Mouse (Mus musculus): Measurements from ENCODE around the gene Tmem243. TPM values are rescaled to one million over a fixed set of nuclear protein-coding genes. Genes with fewer than 3 reads are reported as not detected.

Tmem243 gene
- total and polyA plus RNA-seq, 3 experiments, result 3.5 to 14.9 TPM; not detected in 1

GRCm38 (mm10) chr5:9109582-9109981, 9.1 kb downstream of the Tmem243 start:
- TF ChIP-seq SIN3A (IDR thresholded peaks at IDR 0.05; ENCODE audit: low read length), result no peak
- TF ChIP-seq RAD21 (IDR thresholded peaks at IDR 0.05; ENCODE audit: low read depth, low read length), result peak; percentile 38
- TF ChIP-seq CTCF (IDR thresholded peaks at IDR 0.05 in 2 of 3, conservative IDR thresholded peaks at IDR 0.05 in 1 of 3; ENCODE audit: control insufficient read depth in 1 of 3, insufficient read depth in 1 of 3, low read depth in 2 of 3, low read length in 3 of 3, poor library complexity in 1 of 3, severe bottlenecking in 1 of 3), result peak in 2 of 3 experiments; percentile 36 to 47; a peak in 3 of 6 replicates
- no peak for TF ChIP-seq TBP (IDR thresholded peaks at IDR 0.05; ENCODE audit: low read depth, low read length)
- no peak for TF ChIP-seq E2F4 (IDR thresholded peaks at IDR 0.05; ENCODE audit: borderline replicate concordance, low read depth, low read length)
- peak; percentile 55 for TF ChIP-seq SMC3 (IDR thresholded peaks at IDR 0.05; ENCODE audit: low read depth, low read length)
- TF ChIP-seq JUND (IDR thresholded peaks at IDR 0.05; ENCODE audit: low read depth, low read length), result no peak
- Histone ChIP-seq H3K9me3 (replicated peaks; ENCODE audit: insufficient read depth, low read length) (no peaks in the 10 kb centered on the region), H3K4me3 (ENCODE audit: control insufficient read depth in 1 of 2, insufficient read depth in 1 of 2, low read depth in 2 of 2, low read length in 2 of 2) (no peak overlapping the region), H3K27me3 (ENCODE audit: control insufficient read depth in 1 of 2, insufficient read depth in 2 of 2, low read length in 2 of 2) (no peaks in the 10 kb centered on the region), H3K79me2 (ENCODE audit: control insufficient read depth, insufficient read depth, low read length, poor library complexity) (no peaks in the 10 kb centered on the region), H3K27ac (ENCODE audit: control insufficient read depth, low read depth, low read length) (no peak overlapping the region), H3K9ac (ENCODE audit: control insufficient read depth, low read depth, low read length, poor library complexity, severe bottlenecking) (no peak overlapping the region), H3K4me1 (ENCODE audit: control insufficient read depth in 1 of 2, insufficient read depth in 2 of 2, low read length in 2 of 2) (no peaks in the 10 kb centered on the region), H3K36me3 (ENCODE audit: control insufficient read depth in 1 of 2, insufficient read depth in 2 of 2, low read length in 2 of 2) (no peaks in the 10 kb centered on the region)
- no peak for DNase-seq (ENCODE audit: low read depth, low spot score)

GRCm38 (mm10) chr5:9111285-9111684, 10.8 kb downstream of the Tmem243 start:
- Histone ChIP-seq H3K9me3 (replicated peaks; ENCODE audit: insufficient read depth, low read length) (no peaks in the 10 kb centered on the region), H3K4me3 (ENCODE audit: control insufficient read depth in 1 of 2, insufficient read depth in 1 of 2, low read depth in 2 of 2, low read length in 2 of 2) (no peak overlapping the region), H3K4me1 (ENCODE audit: control insufficient read depth in 1 of 2, insufficient read depth in 2 of 2, low read length in 2 of 2) (no peaks in the 10 kb centered on the region), H3K36me3 (ENCODE audit: control insufficient read depth in 1 of 2, insufficient read depth in 2 of 2, low read length in 2 of 2) (no peaks in the 10 kb centered on the region), H3K27me3 (ENCODE audit: control insufficient read depth in 1 of 2, insufficient read depth in 2 of 2, low read length in 2 of 2) (no peaks in the 10 kb centered on the region), H3K79me2 (ENCODE audit: control insufficient read depth, insufficient read depth, low read length, poor library complexity) (no peaks in the 10 kb centered on the region), H3K27ac (ENCODE audit: control insufficient read depth, low read depth, low read length) (no peak overlapping the region), H3K9ac (ENCODE audit: control insufficient read depth, low read depth, low read length, poor library complexity, severe bottlenecking) (no peak overlapping the region)
- TF ChIP-seq ZNF384 (IDR thresholded peaks at IDR 0.05; ENCODE audit: low read depth, low read length) (no peak), TBP (IDR thresholded peaks at IDR 0.05; ENCODE audit: low read depth, low read length) (no peak)
- DNase-seq (ENCODE audit: low read depth, low spot score), result no peak

- H3K4me3 ChIP-seq (ENCODE audit: control insufficient read depth in 1 of 2, insufficient read depth in 1 of 2, low read depth in 2 of 2, low read length in 2 of 2), result no peak overlapping the region
- peak; percentile 79 for DNase-seq (ENCODE audit: low read depth, low spot score)
- no peak for TF ChIP-seq POLR2A (IDR thresholded peaks at IDR 0.05; ENCODE audit: control insufficient read depth in 1 of 2, insufficient read depth in 1 of 2, low read depth in 1 of 2, low read length in 2 of 2, poor library complexity in 1 of 2)
- TF ChIP-seq ZKSCAN1 (IDR thresholded peaks at IDR 0.05; ENCODE audit: low read depth, low read length), result no peak
- TF ChIP-seq ZNF384 (IDR thresholded peaks at IDR 0.05; ENCODE audit: low read depth, low read length), result no peak
- TF ChIP-seq SIN3A (IDR thresholded peaks at IDR 0.05; ENCODE audit: low read length), result no peak
- no peak for TF ChIP-seq USF2 (IDR thresholded peaks at IDR 0.05; ENCODE audit: borderline replicate concordance in 1 of 2, insufficient read depth in 1 of 2, low read depth in 1 of 2, low read length in 2 of 2)
- TF ChIP-seq RCOR1 (IDR thresholded peaks at IDR 0.05; ENCODE audit: low read depth, low read length), result no peak
- TF ChIP-seq JUND (IDR thresholded peaks at IDR 0.05; ENCODE audit: low read depth, low read length), result no peak
- no peak for TF ChIP-seq MAX (IDR thresholded peaks at IDR 0.05; ENCODE audit: low read length)
- peak; percentile 80 for TF ChIP-seq SMC3 (IDR thresholded peaks at IDR 0.05; ENCODE audit: low read depth, low read length)
- no peak for TF ChIP-seq EP300 (IDR thresholded peaks at IDR 0.05; ENCODE audit: low read depth in 1 of 2, low read length in 2 of 2)
- peak; percentile 76 to 84 (median 80) for TF ChIP-seq CTCF (IDR thresholded peaks at IDR 0.05 in 2 of 3, conservative IDR thresholded peaks at IDR 0.05 in 1 of 3; ENCODE audit: control insufficient read depth in 1 of 3, insufficient read depth in 1 of 3, low read depth in 2 of 3, low read length in 3 of 3, poor library complexity in 1 of 3, severe bottlenecking in 1 of 3)
- peak; percentile 70 for TF ChIP-seq RAD21 (IDR thresholded peaks at IDR 0.05; ENCODE audit: low read depth, low read length)
- TF ChIP-seq ZMIZ1 (IDR thresholded peaks at IDR 0.05; ENCODE audit: low read depth, low read length), result no peak
- no peak for TF ChIP-seq NRF1 (IDR thresholded peaks at IDR 0.05; ENCODE audit: insufficient read depth, low read depth, low read length, poor library complexity, severe bottlenecking)
- TF ChIP-seq POLR2AphosphoS5 (IDR thresholded peaks at IDR 0.05; ENCODE audit: borderline replicate concordance, low read depth, low read length), result no peak
- no peak for TF ChIP-seq TCF12 (IDR thresholded peaks at IDR 0.05; ENCODE audit: low read depth, low read length)
- no peak for TF ChIP-seq UBTF (IDR thresholded peaks at IDR 0.05; ENCODE audit: borderline replicate concordance, insufficient read depth, low read depth, low read length)
- TF ChIP-seq ZC3H11A (IDR thresholded peaks at IDR 0.05; ENCODE audit: low read depth, low read length), result 0 out of 2 replicates have a peak, but pooled peaks have one; percentile 34
- no peak for TF ChIP-seq GATA1 (IDR thresholded peaks at IDR 0.05; ENCODE audit: low read depth, low read length)
- no peak for TF ChIP-seq CHD1 (IDR thresholded peaks at IDR 0.05; ENCODE audit: low read depth, low read length)
- no peak for TF ChIP-seq TBP (IDR thresholded peaks at IDR 0.05; ENCODE audit: low read depth, low read length)
- no peak for TF ChIP-seq CHD2 (IDR thresholded peaks at IDR 0.05; ENCODE audit: low read length)
- no peak for TF ChIP-seq MAFK (IDR thresholded peaks at IDR 0.05; ENCODE audit: borderline replicate concordance, low read depth, low read length)
Observed at GRCm38 (mm10) chr5:9111759-9112158, 11.3 kb downstream of the Tmem243 start.

More at GRCm38 (mm10) chr5:9111759-9112158, 11.3 kb downstream of the Tmem243 start:
- Histone ChIP-seq H3K9me3 (replicated peaks; ENCODE audit: insufficient read depth, low read length) (no peaks in the 10 kb centered on the region), H3K36me3 (ENCODE audit: control insufficient read depth in 1 of 2, insufficient read depth in 2 of 2, low read length in 2 of 2) (no peaks in the 10 kb centered on the region), H3K27me3 (ENCODE audit: control insufficient read depth in 1 of 2, insufficient read depth in 2 of 2, low read length in 2 of 2) (no peaks in the 10 kb centered on the region), H3K79me2 (ENCODE audit: control insufficient read depth, insufficient read depth, low read length, poor library complexity) (no peaks in the 10 kb centered on the region), H3K4me1 (ENCODE audit: control insufficient read depth in 1 of 2, insufficient read depth in 2 of 2, low read length in 2 of 2) (no peaks in the 10 kb centered on the region), H3K27ac (ENCODE audit: control insufficient read depth, low read depth, low read length) (no peak overlapping the region), H3K9ac (ENCODE audit: control insufficient read depth, low read depth, low read length, poor library complexity, severe bottlenecking) (no peak overlapping the region)
